Mouse (Mus musculus) cerebellum, postnatal 10 days (tissue): ENCODE measurements at regions not wholly inside any gene's neighbourhood (a gene's known extent, or its start where the extent isn't known, plus 50 kb on each side); places are given as distances from the start of the nearest gene placed in this dataset.

Experiments used
- DNase-seq, 2 experiments: peaks; one replicate each; pipeline ENCODE4 v3.0.0; 2021; ENCODE audit warnings: mixed read lengths in 2 of 2

DNA sequence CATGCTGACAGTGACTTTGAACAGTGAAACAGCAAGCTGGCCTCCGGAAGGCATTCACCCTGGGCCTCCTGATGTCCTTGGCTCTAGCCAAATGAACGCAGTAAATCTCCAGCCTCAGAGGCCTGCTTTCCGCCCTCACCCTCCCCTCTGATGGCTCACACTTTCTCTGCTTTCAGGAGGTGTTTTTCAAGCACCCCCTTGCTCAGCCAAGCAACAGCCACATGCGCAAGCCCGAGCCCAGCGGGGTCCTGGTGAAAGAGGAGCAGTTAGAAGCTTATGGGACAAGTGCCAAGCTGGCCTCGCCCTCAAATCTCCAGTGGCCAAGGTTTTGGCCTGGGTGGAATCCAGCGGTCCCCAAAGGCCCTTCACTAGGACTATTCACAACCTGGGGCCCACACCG is 109.6 kb upstream of the Zbtb40 start:
- DNase-seq: peak; percentile 58 to 71

DNA sequence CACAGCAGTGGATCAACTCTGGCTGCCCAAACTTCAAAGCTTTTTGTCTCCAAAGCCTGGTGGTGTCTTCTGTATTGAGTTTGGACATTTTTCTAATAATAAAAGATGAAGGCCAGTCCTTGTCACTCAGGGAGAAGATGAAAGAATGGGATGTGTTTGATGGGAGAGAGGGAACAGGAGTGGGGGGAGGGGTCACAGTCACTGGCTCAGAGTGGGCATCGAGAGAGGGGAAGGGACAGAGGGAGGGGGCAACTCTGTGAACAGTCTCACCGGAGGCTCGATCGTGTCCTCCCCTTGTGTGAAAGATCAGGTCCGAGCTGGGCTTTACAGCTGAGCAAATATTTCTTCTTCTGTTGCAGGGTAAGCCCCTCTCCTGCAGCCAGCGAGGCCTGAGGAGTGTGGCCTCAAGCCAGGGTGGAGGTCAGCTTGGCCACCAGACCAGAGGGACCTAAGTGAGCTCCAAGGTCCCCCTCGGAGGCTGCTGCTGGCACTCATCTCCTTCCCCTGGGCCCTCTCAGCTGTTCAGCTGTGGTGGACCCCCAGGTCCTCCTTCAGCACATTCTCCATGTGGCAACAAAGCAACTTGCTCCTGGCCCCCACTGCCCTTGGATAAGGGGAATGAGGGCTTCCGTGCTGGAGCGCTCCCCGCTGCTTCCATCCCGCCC is 108.0 kb upstream of the Zbtb40 start:
- no peak for DNase-seq

DNA sequence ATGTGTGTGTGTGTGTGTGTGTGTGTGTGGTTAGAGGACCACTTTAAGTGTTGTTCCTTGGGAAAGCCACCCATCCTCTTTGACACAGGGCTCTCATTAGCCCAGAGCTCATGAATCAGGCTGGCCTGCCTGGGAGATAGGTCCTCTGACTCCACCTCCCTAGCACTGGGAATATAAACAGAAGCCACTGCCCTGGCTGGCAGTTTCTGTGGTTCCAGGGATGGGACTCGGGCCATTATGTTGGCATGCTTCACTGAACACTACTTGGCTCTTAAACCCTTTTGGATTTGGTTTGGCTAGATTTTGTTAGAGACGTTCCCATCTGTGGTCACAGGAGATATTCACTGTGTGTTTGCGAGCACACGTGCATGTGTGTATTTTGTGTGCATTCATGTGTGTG is 100.2 kb upstream of the Zbtb40 start:
- peak; percentile 85 to 86 for DNase-seq

DNA sequence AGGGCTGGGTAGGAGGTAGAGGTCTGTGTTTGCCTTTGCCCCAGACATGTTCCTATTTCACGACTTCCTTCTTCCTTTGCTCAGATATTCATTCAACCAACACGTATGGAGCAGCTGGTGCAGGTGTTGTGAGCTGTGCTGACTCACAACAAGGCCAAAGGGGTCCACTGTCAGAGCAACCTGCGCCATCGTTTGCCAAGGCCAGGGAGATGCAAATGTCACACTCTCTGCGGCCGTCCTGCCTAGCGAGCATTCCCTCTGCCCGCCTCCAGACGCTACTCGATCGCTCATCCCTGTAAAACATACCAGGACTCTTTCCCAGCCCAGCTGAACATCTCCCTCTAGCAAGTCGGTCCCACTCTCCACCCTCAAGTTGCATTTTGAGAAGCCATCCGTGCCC is 99.2 kb upstream of the Zbtb40 start:
- no peak for DNase-seq

DNA sequence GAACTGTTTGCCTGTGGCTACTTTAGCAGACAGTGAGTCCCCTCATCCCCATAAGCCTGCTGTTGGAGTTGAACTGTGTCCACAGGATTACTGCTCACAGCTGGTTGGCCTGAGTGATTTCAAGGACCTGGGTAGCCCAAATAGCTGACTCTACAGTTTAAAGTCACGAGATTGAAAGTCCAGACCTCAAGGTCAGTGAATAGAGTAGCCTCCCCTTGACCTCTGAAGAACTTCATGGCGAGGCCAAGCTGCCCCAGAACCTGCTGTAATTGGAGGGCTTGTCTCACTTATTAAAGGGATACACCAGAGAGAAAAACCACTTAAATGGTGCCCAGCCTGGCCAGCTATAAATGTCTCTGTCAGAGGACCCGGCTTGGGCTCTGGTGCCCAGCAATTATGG is 97.7 kb upstream of the Zbtb40 start:
- no peak for DNase-seq

DNA sequence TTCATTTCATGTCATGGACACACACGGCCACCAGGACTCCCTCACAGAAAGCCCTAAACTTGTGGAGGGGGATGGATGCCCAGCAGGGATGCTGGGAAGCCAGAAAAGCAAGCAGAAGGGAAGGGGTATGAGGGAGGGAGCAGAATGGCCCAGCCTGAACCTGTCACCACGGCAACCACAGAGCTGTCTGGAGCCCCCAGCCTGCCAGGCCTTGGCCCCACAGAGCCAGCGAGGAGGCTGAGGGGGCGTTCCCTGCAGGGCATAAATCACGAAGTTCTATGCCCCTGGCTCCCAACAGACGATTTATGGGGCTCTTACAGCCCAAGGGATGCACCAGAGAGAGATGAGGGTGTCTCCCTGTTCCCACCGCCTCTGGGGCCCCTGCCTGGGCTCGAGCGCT is 93.7 kb upstream of the Zbtb40 start:
- peak; percentile 66 to 77 for DNase-seq

DNA sequence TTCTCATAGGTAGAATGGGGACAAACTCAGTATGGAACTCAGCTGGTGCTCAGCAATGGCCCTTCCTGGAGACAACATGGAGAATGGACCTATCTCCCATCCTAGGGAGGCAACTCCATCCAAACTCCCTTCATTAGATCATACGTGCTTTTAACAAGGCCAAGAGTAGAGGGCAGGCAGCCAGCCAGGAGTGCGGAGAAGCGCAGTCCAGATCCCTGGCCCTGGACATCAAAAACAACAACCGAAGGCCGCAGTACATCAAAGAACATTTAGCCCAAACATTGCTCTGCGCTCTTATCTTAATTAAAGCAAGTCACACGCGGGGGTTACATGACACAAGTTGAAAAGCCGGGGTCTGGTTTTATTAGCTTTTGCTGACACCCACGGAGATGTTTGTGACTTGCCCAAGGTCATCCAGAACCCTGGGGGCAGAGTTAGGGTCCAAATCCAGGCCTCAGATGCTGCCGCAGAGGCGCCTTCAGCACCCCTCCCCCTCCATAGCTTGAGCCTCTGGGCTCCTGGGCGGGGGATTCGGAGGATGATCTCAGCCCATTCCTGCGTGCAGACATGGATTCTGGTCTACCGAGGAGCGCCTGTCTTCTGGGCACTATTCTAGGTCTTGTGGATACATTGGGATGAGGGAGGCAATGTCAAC is 90.6 kb upstream of the Zbtb40 start:
- no peak for DNase-seq

DNA sequence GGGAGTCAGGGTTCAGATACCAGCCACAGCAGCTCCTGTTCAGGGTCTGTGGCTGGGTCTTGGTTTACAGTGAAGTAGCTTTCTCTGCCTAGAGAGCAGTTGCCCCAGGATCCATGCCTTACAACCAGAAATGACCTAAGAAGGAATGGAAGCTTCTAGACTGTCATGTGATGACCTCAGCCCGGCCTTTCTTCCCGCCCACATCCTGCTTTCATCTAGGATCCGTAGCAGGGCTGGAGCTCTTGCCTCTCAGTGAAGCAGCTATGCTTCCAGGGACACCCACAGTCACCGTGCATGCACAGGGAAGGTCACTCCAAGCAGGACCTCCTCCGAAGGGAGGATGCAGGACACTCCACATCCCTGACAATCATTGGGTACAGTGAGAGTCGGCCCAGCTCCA is 89.5 kb upstream of the Zbtb40 start:
- no peak for DNase-seq

DNA sequence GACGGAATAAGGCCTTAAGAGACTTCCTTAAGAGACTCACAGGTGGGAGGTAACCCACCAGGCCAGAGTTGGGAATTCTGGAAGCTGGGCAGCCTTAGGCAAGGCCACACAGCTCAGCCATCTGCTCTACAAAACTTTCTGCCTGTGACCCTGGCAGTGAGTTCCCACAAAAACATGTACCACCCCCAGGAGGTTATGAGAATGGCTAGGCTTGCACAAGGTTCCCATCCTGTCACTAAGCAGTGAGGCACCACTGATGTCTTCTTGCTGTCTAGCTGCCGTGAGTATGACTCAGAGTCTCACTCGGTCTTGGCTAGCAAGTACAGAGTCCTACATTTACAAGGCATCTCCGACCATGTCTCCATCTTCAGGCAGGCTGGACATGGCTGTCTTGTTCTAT is 87.7 kb upstream of the Zbtb40 start:
- no peak for DNase-seq

DNA sequence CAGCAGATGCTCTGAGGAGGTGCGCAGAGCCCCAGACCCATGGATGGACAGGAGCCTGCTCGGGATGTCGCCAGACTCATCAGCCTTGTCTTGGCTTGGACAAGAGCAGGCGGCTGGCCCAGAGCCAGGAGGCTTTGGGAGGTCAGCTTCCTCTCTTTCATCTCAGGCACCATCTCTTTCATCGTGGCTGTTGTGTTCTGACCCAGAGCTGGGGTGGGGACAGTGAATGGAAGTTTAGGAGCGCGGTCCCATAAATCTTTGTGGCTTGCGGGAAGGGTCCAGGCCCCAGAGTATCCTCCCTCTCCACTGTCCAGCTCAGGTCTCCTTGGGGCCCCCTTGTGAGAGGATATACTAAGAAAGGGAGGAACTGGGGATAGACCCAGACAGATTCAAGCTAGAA is 87.2 kb upstream of the Zbtb40 start:
- DNase-seq: peak; percentile 90 to 92

DNA sequence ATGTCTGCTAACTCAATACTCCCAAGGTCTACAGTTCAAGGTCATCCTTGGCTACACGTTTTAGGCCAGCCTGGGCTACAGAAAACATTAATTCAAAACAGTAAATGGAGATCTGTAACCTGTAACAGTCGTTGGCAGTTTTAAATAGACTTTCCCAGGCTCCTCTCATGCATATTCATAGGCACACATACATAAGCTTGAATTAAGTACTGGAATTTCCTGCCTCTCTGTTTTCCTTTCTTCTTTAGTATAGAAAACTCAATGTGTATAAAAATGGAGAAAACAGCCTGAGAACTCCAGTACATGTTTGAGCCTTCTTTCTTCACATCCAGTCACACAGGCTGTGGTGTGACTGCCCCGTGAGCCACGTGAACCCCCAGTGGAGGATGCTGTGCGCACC is 86.0 kb upstream of the Zbtb40 start:
- DNase-seq: no peak

DNA sequence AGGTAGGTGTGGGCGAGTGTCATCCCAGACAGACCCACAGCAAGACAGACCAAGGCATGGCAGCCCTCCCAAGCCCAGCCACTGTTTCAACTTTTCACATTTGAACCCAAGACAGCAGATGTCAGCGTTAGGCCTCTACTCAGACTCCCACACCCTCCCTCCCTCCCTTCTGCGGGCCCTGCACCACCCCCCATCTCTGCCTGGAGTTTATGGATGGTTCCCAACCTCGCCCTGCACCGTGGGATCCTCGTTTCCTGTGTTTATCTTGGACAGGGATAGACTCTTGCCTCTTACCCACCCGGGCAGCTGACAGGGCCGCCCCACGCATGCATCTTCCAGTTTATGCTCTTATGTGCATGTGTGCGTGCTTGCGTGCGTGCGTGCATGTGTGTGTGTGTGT is 85.2 kb upstream of the Zbtb40 start:
- DNase-seq: no peak

DNA sequence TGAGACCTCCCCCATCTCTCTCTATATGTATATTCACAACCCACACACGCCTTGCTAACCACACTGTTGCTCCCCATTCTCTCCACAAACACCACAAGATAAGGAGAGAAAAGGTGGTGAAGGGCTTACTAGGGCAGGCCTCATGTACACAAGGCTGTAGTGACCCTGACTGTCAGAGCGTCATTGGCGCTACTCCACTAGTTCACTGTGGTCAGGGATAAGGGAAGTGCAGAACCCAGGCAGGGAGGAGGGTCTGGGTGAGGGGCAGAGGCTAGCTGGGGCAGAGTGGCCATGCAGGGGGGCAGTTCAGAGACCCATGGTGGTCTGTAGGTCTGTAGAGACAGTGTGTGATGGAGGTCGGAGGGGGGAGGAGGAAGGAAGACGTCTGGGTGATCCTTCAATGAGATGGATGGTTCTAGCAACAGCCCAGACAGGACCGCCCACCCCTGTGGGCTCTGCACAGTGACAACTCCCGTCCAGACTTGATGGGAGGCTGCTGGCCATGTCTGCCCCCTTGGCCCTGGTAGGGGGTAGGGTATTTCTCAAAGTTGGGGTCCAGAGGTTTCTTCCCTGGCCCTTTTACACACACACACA is 82.1 kb upstream of the Zbtb40 start:
- no peak for DNase-seq

DNA sequence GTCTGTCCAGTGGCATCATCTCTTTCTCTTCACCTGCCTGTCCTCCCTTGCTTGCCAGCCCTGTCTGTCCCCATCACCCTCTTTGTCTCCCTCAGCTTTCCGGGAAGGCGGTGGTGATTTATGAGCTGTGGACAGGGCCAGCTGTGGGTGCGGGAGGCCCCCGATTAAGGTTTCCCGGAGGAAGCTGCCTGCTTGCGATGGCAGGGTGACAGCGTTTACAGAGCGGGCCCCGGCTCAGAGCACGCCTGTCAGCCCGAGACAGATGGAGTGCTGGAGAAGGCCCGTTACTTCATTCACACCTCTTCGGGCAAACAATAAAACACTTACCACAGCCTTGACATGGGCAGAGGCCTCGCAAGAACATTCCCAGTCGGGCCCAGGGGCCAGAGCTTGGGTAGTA is 79.6 kb upstream of the Zbtb40 start:
- peak in 1 of 2 experiments; percentile 49 for DNase-seq

DNA sequence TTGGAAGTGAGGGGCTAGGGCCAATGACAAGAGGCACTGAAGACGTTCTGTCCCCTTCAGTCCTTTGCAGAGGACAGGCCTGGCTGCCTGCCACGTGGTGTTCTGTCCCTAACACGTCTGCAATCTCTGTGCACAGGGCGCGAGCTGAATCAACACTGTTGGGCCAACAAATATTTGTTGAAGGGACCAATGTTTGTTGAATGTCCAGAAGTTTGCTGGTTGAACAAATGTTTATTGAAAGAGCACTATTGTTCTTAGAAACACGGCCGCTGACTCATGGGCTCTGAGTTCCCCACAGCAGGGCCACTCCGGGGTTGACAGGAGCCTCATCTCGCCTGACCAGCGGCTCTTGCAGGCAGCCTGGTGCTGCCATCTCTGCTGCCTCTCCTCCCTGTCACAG is 73.1 kb upstream of the Zbtb40 start:
- peak in 1 of 2 experiments; percentile 41 for DNase-seq

DNA sequence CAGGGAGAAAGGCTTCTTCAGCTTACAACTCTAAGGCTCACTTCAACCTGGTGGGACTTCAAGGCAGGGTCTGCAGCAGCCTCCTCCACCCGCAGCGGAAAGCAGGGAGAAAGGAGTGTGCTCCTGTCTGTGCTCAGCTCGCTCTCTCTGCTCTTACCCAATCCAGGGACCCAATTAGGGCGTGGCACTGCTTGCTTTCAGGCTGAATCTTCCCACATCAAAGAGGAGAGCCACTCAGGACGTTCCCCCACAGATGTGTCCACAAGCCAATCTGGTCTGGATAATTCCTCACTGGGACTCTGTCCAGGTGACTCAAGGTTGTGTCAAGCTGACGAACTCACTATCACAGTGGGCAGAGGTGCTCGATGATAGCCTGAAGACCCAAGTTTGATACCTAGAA is 72.0 kb upstream of the Zbtb40 start:
- no peak for DNase-seq

DNA sequence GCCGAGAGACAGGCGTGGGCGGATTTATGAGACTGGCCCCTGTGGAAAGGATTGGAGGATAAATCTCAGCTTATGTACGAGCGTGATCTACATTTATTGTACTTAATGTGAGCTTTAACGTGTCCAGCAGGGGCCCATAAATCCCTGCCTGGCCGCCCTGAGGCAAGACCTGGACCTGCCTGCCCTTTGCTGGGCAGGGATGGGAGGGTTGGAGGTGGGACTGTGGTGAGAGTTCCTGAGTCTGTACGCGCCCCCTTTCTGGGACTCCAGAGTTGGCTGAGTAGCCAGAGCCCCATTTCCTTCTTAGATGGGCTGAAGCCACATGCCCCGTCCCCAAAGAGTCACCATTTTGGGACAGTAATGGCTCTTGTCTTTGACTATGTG is 69.7 kb upstream of the Zbtb40 start:
- DNase-seq: no peak

DNA sequence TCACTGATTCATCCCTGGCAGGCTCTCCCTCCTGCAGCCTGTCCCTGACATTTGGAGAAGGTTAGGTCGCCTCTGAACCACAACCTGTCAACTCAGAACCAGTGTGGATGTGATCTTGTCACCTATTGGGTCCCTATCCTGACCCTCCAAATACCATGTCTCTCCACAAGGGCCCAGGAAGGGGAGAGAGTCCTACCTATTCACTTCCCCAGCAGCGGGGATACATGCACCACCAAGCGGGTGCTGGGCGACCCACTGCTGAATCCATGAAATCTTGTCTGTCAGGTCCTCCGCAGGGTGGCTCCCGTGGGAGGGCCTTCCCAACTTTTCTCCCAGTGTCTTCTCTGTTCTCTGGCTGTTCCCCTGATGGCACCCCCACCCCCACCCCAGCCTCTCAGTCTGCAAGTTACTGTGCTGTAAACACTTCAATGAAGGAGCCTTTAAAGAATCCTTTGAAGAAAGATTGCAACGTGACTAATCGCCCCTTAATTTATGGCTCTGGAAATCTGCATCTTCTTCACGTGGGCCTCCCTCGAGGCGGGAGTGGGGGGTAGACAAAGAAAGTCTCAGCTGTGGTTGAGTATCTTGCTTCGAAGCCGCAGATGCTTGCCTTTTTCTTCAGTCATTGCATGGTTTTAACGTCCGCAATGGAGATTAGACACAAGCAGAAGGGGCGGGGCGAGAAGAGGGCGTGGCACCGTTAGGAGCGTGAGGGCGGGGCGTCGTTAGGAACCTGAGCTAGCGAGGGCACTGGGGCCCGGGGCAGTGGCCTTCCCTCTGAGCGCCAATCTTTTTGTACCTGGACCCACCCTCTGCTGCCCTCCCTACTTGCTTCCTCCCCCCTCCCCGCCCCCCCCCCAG is 69.1 kb upstream of the Zbtb40 start:
- DNase-seq: peak; percentile 70 to 75

DNA sequence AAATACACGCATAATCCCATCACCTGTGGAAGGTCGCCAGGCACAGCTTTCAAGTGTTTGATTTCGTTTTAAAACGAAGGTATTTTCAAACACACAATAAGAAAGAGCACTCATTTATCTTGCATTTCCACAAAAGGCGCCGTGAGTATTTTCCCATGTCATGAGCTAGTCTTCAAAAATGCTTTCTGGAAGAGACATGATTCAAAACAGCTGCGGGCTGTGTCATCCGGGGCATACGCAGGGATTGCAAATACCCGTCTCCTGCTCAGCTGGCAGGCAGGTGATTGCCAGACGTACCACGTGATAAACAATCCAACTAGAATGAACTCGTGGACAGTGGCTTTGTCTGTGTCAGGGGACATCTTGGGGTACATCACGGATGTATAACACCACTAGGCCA is 66.5 kb upstream of the Zbtb40 start:
- DNase-seq: no peak

DNA sequence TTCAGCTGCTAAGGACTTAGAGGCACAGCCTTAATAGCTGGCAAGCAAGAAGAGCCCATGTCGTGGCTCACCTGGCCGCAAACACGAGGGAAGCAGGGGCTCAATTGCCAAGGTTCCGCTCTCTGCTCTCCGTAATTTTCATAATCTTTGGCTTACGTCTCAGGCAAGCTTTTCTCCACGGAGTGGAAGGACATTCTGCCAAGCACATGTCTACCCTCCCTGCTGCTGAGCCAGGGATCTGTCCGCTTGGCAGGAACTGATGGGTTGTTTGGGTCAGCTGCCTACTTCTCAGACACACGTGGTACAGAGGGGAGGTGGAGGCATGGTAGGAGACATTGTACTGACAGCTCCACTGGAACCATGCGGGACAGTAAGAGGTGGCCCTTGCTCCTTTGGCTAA is 61.7 kb upstream of the Zbtb40 start:
- peak; percentile 73 to 84 for DNase-seq

DNA sequence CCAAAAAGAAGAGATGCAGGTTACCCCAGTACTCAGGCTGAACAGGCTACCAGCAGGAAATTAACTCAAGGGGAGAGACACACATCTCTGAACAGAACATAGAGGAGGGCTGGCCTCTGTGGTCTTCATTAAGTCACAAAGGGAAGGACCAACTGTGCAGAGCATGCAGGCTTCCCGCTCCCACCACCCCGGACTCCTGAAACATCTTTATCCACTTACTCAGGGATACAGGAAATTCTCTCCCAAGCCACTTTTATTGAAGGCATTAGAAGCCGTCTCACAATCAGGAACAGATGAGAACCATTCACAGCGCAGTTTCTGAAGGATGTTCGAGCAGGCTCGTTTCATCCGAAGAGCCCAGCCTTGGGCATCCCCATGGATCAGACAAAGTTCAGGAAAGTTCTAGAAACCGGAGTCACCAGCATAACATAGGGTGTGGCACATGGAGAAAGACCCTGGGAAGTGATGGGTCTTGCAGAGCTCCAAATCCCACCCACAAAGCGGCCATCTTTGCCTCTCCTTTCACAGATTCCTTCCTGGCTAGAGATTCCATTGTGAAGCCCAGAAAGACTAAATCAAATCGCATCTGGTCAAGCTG is 55.9 kb upstream of the Zbtb40 start:
- no peak for DNase-seq

DNA sequence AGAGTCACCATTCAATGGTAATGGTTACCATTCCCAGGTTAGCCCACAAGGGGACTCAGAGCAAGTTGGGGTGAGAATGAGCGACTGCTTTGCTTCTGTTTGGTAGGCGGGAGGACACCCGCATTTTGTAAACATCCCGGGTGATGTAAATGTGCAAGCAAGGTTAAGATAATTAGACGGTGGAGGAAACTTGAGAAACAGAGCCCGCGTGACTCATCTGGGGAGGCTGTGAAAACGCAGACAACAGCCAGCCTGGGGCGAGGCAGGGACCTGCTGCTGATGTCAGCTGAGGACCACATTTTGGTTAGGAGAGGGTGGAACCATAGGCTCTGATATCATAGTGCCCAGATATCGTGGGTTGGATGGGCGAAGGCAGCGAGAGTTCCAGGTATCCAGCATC is 52.6 kb upstream of the Zbtb40 start:
- no peak for DNase-seq

DNA sequence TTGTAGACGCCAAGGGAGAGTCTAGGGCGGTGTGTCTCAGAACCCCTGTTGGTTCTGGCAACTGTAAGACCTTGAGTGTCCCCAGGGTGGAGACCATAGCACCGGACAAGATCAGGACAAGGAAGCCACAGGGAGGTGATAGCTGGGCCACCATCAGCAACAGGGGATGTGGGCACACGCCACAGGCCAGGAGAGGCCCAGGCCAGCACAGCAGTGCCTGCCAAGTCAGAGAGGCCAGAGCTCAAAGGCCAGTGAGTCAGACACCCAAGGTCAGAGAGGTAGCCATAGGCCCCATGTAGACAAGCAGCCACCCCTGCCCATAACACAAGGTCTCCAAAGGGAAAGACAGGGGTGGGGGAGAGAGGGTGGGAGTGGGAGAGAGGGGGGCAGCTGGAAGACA is 52.2 kb upstream of the Zbtb40 start:
- DNase-seq: no peak
